Mouse (Mus musculus): ENCODE results near the gene Cage1. TPM values are rescaled to one million over a fixed set of nuclear protein-coding genes. Genes with fewer than 3 reads are reported as not detected.
A peak's percentile ranks its signal among the peaks of the same experiment; 100 is the strongest.

The Cage1 gene
- polyA plus RNA-seq, 1 experiment from 2014 or later, result 1.2 TPM

DNA sequence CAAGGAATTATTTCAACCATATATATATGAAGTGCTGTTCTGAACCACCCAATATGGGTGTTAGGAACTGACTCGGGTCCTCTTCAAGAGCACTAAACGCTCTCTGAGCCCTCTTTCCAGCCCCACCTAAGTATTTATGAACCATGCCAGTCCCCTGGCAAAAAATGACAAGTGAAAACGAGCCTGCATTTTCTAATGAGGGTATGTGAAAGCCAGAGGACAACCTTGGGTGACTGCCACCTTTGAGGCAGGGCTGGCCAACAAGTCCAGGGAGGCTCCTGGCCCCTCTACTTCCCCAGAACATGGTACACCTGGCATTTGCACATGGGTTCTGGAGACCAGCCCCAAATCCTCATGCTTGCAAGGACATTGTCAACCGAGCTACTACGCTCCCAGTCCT lies 62.1 kb downstream of the Cage1 start:
- Histone ChIP-seq H3K27ac (ENCODE audit: low read length) (no peak overlapping the region), H3K27me3 (ENCODE audit: control insufficient read depth, insufficient read depth, low read length) (no peaks in the 10 kb centered on the region), H3K4me3 (ENCODE audit: low read length) (no peak overlapping the region), H3K4me1 (ENCODE audit: control insufficient read depth, insufficient read depth, low read length) (no peaks in the 10 kb centered on the region), H3K36me3 (ENCODE audit: control insufficient read depth, insufficient read depth) (peaks cover 19% of the 10 kb centered on the region), H3K9me3 (replicated peaks; ENCODE audit: control insufficient read depth, low read length) (no peaks in the 10 kb centered on the region), H3K9ac (ENCODE audit: low read length) (no peak overlapping the region), H3K4me2 (ENCODE audit: low read depth, low read length) (no peak overlapping the region)
- WGBS, result 81% methylated on average over 5 of the region's 5 CpGs
- ATAC-seq (replicated peaks; ENCODE audit: extremely low read depth, insufficient read depth, low FRiP score), result no peak

GRCm38 (mm10) chr13:37974036-37974435 lies 62.8 kb downstream of the Cage1 start:
- H3K4me2 ChIP-seq (ENCODE audit: low read depth, low read length), result no peak overlapping the region
- no peaks in the 10 kb centered on the region for H3K4me1 ChIP-seq (ENCODE audit: control insufficient read depth, insufficient read depth, low read length)
- no peak overlapping the region for H3K9ac ChIP-seq (ENCODE audit: low read length)
- H3K36me3 ChIP-seq (ENCODE audit: control insufficient read depth, insufficient read depth), result peaks cover 12% of the 10 kb centered on the region
- no peak overlapping the region for H3K27ac ChIP-seq (ENCODE audit: low read length)
- no peaks in the 10 kb centered on the region for H3K27me3 ChIP-seq (ENCODE audit: control insufficient read depth, insufficient read depth, low read length)
- no peak overlapping the region for H3K4me3 ChIP-seq (ENCODE audit: low read length)
- WGBS, result 83% methylated on average over 6 of the region's 6 CpGs
- ATAC-seq (replicated peaks; ENCODE audit: extremely low read depth, insufficient read depth, low FRiP score), result no peak
- H3K9me3 ChIP-seq (replicated peaks; ENCODE audit: control insufficient read depth, low read length), result no peaks in the 10 kb centered on the region

- H3K4me1 ChIP-seq (ENCODE audit: control insufficient read depth, insufficient read depth, low read length), result peaks cover 5% of the 10 kb centered on the region; the same call in 1 of the 2 replicates
- H3K27me3 ChIP-seq (ENCODE audit: control insufficient read depth, insufficient read depth, low read length), result no peaks in the 10 kb centered on the region
- H3K27ac ChIP-seq (ENCODE audit: low read length), result no peak overlapping the region
- H3K4me3 ChIP-seq (ENCODE audit: low read length), result no peak overlapping the region
- ATAC-seq (replicated peaks; ENCODE audit: extremely low read depth, insufficient read depth, low FRiP score), result no peak
- no peak overlapping the region for H3K9ac ChIP-seq (ENCODE audit: low read length)
- H3K9me3 ChIP-seq (replicated peaks; ENCODE audit: control insufficient read depth, low read length), result no peaks in the 10 kb centered on the region
- H3K36me3 ChIP-seq (ENCODE audit: control insufficient read depth, insufficient read depth), result 0 out of 2 replicates have a peak, but pooled peaks cover 2% of the 10 kb centered on the region
- WGBS, result 69% methylated on average over 11 of the region's 11 CpGs
- no peak overlapping the region for H3K4me2 ChIP-seq (ENCODE audit: low read depth, low read length)
Measured at GRCm38 (mm10) chr13:37970887-37971530, 65.9 kb downstream of the Cage1 start.

- H3K27me3 ChIP-seq (ENCODE audit: control insufficient read depth, insufficient read depth, low read length), result no peaks in the 10 kb centered on the region
- no peak overlapping the region for H3K4me2 ChIP-seq (ENCODE audit: low read depth, low read length)
- no peak for ATAC-seq (replicated peaks; ENCODE audit: extremely low read depth, insufficient read depth, low FRiP score)
- no peak overlapping the region for H3K4me3 ChIP-seq (ENCODE audit: low read length)
- H3K27ac ChIP-seq (ENCODE audit: low read length), result no peak overlapping the region
- 44% methylated on average over 8 of the region's 8 CpGs for WGBS
- H3K9me3 ChIP-seq (replicated peaks; ENCODE audit: control insufficient read depth, low read length), result no peaks in the 10 kb centered on the region
- no peak overlapping the region for H3K9ac ChIP-seq (ENCODE audit: low read length)
- peaks cover 7% of the 10 kb centered on the region for H3K4me1 ChIP-seq (ENCODE audit: control insufficient read depth, insufficient read depth, low read length)
- no peaks in the 10 kb centered on the region for H3K36me3 ChIP-seq (ENCODE audit: control insufficient read depth, insufficient read depth)
Measured at GRCm38 (mm10) chr13:37969988-37970387, 66.9 kb downstream of the Cage1 start.

GRCm38 (mm10) chr13:37969337-37969736 lies 67.5 kb downstream of the Cage1 start:
- no peak overlapping the region for H3K9ac ChIP-seq (ENCODE audit: low read length)
- no peak for ATAC-seq (replicated peaks; ENCODE audit: extremely low read depth, insufficient read depth, low FRiP score)

DNA sequence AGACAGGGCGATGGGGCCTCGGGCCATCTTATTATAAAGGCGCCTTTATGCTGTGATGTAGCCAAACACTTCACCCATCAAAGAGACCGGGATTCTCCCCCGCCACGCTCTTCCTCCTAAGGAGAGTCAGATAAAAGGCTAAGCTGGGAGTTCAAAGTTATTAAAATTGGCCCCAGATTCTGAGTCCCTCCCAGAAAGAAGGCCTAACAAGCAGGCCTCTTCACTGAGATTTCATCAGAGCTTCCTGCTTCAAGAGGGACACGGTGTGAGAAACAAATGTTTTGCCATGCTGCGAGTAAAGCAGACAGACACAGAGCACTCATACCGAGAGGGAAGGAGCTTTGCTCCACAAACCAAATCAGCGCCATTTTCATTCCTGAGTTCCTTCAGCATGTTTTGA lies 69.3 kb downstream of the Cage1 start:
- Histone ChIP-seq H3K27ac (ENCODE audit: low read length) (no peak overlapping the region), H3K36me3 (ENCODE audit: control insufficient read depth, insufficient read depth) (no peaks in the 10 kb centered on the region), H3K27me3 (ENCODE audit: control insufficient read depth, insufficient read depth, low read length) (no peaks in the 10 kb centered on the region), H3K4me2 (ENCODE audit: low read depth, low read length) (no peak overlapping the region), H3K9ac (ENCODE audit: low read length) (no peak overlapping the region), H3K4me1 (ENCODE audit: control insufficient read depth, insufficient read depth, low read length) (peaks cover 13% of the 10 kb centered on the region), H3K4me3 (ENCODE audit: low read length) (no peak overlapping the region), H3K9me3 (replicated peaks; ENCODE audit: control insufficient read depth, low read length) (no peaks in the 10 kb centered on the region)
- WGBS, result 61% methylated on average over 10 of the region's 10 CpGs
- no peak for ATAC-seq (replicated peaks; ENCODE audit: extremely low read depth, insufficient read depth, low FRiP score)

More at GRCm38 (mm10) chr13:37969337-37969736, 67.5 kb downstream of the Cage1 start:
- Histone ChIP-seq H3K36me3 (ENCODE audit: control insufficient read depth, insufficient read depth) (no peaks in the 10 kb centered on the region), H3K27me3 (ENCODE audit: control insufficient read depth, insufficient read depth, low read length) (no peaks in the 10 kb centered on the region), H3K4me2 (ENCODE audit: low read depth, low read length) (no peak overlapping the region), H3K9me3 (replicated peaks; ENCODE audit: control insufficient read depth, low read length) (no peaks in the 10 kb centered on the region), H3K4me1 (ENCODE audit: control insufficient read depth, insufficient read depth, low read length) (peaks cover 8% of the 10 kb centered on the region), H3K27ac (ENCODE audit: low read length) (no peak overlapping the region), H3K4me3 (ENCODE audit: low read length) (no peak overlapping the region)
- WGBS, result 9% methylated on average over 14 of the region's 14 CpGs

DNA sequence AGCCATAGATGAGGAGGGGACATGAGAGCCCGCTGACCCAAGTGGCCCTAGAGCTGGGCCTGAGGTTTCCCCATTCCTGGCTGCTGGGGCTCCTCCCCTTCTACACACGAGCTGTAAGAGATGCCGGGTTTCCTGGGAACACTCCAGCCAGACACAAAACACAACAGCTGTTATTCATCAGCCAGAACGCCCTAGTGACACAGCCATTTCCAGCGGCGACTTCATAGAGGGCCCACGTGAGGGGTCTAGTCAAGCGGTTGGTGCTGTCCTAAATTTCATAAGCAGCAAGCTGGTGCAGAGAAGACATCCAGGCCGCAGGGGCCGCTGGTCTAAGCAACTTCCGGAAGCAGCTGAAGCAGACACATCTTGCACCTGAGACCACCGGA lies 69.8 kb downstream of the Cage1 start:
- ATAC-seq (replicated peaks; ENCODE audit: extremely low read depth, insufficient read depth, low FRiP score), result 0 out of 2 replicates have a peak, but pooled peaks have one; percentile 8
- no peak overlapping the region for H3K9ac ChIP-seq (ENCODE audit: low read length)
- no peak overlapping the region for H3K4me3 ChIP-seq (ENCODE audit: low read length)
- H3K9me3 ChIP-seq (replicated peaks; ENCODE audit: control insufficient read depth, low read length), result no peaks in the 10 kb centered on the region
- H3K27ac ChIP-seq (ENCODE audit: low read length), result no peak overlapping the region
- 46% methylated on average over 12 of the region's 12 CpGs for WGBS
- no peak overlapping the region for H3K4me2 ChIP-seq (ENCODE audit: low read depth, low read length)
- H3K27me3 ChIP-seq (ENCODE audit: control insufficient read depth, insufficient read depth, low read length), result no peaks in the 10 kb centered on the region
- H3K4me1 ChIP-seq (ENCODE audit: control insufficient read depth, insufficient read depth, low read length), result peaks cover 13% of the 10 kb centered on the region
- H3K36me3 ChIP-seq (ENCODE audit: control insufficient read depth, insufficient read depth), result no peaks in the 10 kb centered on the region

- Histone ChIP-seq H3K4me1 (ENCODE audit: control insufficient read depth, insufficient read depth, low read length) (peaks cover 13% of the 10 kb centered on the region), H3K4me3 (ENCODE audit: low read length) (no peak overlapping the region), H3K9ac (ENCODE audit: low read length) (no peak overlapping the region), H3K27me3 (ENCODE audit: control insufficient read depth, insufficient read depth, low read length) (no peaks in the 10 kb centered on the region), H3K36me3 (ENCODE audit: control insufficient read depth, insufficient read depth) (no peaks in the 10 kb centered on the region), H3K4me2 (ENCODE audit: low read depth, low read length) (no peak overlapping the region), H3K27ac (ENCODE audit: low read length) (no peak overlapping the region), H3K9me3 (replicated peaks; ENCODE audit: control insufficient read depth, low read length) (no peaks in the 10 kb centered on the region)
- 77% methylated on average over 15 of the region's 15 CpGs for WGBS
- no peak for ATAC-seq (replicated peaks; ENCODE audit: extremely low read depth, insufficient read depth, low FRiP score)
Measured at GRCm38 (mm10) chr13:37966256-37967051, 70.4 kb downstream of the Cage1 start.

Data from heart, embryonic 16.5 days (tissue).